Mouse (Mus musculus): ENCODE data around the gene Car1.
"Not testable (repeated sequence)": the region's sequence is repeated elsewhere in the genome, so short reads cannot be mapped to it uniquely, and the experiment has no call there.

Car1 gene

GRCm38 (mm10) chr3:14783198-14783597, 25.0 kb downstream of the Car1 start:
- not testable (repeated sequence) for DNase-seq (ENCODE audit: low spot score in 2 of 2)

- not testable (repeated sequence) for DNase-seq (ENCODE audit: low spot score in 2 of 2)
Observed at GRCm38 (mm10) chr3:14782365-14782764, 25.8 kb downstream of the Car1 start.

- DNase-seq (ENCODE audit: low spot score in 2 of 2), result no peak
Observed at GRCm38 (mm10) chr3:14780212-14780611, 28.0 kb downstream of the Car1 start.

- DNase-seq (ENCODE audit: low spot score in 2 of 2), result not testable (repeated sequence)
Observed at GRCm38 (mm10) chr3:14776497-14777162, 31.5 kb downstream of the Car1 start.

- DNase-seq (ENCODE audit: low spot score in 2 of 2), result not testable (repeated sequence)
Observed at GRCm38 (mm10) chr3:14774539-14774938, 33.6 kb downstream of the Car1 start.

- not testable (repeated sequence) for DNase-seq (ENCODE audit: low spot score in 2 of 2)
Observed at GRCm38 (mm10) chr3:14772473-14772872, 35.7 kb downstream of the Car1 start.

GRCm38 (mm10) chr3:14764755-14765566, 43.2 kb downstream of the Car1 start:
- DNase-seq (ENCODE audit: low spot score in 2 of 2), result no peak

GRCm38 (mm10) chr3:14755716-14756115, 52.5 kb downstream of the Car1 start:
- DNase-seq (ENCODE audit: low spot score in 2 of 2), result no peak

- DNase-seq (ENCODE audit: low spot score in 2 of 2), result no peak
Observed at GRCm38 (mm10) chr3:14746041-14746440, 62.1 kb downstream of the Car1 start.

GRCm38 (mm10) chr3:14738261-14738660, 69.9 kb downstream of the Car1 start:
- DNase-seq (ENCODE audit: low spot score in 2 of 2), result no peak

- not testable (repeated sequence) for DNase-seq (ENCODE audit: low spot score in 2 of 2)
Observed at GRCm38 (mm10) chr3:14727496-14727895, 80.7 kb downstream of the Car1 start.

- DNase-seq (ENCODE audit: low spot score in 2 of 2), result not testable (repeated sequence)
Observed at GRCm38 (mm10) chr3:14725462-14725861, 82.7 kb downstream of the Car1 start.
